Mouse (Mus musculus): ENCODE measurements around the gene Gna15.
A peak's percentile ranks its signal among the peaks of the same experiment; 100 is the strongest.

Gna15 gene

DNA sequence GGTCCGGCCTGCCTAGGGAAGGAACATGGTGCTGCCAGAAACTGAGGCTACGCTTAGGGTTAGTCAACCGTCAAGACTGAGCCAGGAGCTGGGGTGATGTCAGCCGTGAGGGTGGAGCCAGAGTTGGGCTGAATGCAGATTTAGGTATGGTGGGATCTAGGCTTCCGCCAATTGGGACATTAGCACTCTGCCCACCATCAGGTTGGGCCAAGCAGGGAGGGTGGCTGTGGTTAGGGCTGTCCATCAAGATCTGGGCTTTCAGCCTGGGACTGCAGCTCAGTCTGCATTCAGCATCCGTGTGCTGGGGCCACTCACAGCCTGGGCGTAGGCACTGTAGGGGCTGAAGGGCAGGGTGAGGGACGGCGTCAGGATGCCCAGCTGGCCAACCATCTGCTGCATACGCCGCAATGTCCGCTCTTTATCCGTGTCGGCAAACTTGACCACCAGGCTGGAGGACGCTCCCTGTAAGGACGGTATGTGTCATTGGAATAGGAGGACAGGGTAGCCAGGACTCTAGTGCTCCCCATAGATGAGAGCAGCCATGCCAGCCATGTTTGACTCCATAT is 56.3 kb downstream of the Gna15 start:
- no peak for DNase-seq (ENCODE audit: low spot score in 2 of 2)

GRCm38 (mm10) chr10:81466881-81467280 is 57.1 kb downstream of the Gna15 start:
- no peak for DNase-seq (ENCODE audit: low spot score in 2 of 2)

DNA sequence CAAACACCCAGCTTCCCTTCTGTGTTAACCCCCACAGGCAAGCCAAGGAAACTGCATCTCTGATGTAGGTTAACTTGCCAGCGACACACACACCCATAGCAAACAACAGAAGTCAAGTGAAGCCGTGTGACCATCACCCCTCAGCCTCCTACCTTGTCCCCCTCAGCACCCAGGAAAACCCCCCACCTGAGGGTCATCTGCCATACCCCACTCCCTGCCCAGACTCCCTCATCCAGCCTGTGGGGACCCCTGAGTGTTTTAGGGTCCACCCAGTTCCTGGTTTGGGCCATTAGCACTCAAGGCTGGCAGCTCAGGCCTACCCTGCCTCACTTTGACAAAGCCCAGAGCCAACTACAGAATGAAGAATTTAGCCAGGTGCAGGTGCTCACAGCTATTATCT is 58.0 kb downstream of the Gna15 start:
- peak in 1 of 2 experiments; percentile 53 for DNase-seq (ENCODE audit: low spot score in 2 of 2)

- DNase-seq (ENCODE audit: low spot score in 2 of 2), result peak in 1 of 2 experiments; percentile 59
These were observed 58.8 kb downstream of the Gna15 start for GRCm38 (mm10) chr10:81465265-81465645.

DNA sequence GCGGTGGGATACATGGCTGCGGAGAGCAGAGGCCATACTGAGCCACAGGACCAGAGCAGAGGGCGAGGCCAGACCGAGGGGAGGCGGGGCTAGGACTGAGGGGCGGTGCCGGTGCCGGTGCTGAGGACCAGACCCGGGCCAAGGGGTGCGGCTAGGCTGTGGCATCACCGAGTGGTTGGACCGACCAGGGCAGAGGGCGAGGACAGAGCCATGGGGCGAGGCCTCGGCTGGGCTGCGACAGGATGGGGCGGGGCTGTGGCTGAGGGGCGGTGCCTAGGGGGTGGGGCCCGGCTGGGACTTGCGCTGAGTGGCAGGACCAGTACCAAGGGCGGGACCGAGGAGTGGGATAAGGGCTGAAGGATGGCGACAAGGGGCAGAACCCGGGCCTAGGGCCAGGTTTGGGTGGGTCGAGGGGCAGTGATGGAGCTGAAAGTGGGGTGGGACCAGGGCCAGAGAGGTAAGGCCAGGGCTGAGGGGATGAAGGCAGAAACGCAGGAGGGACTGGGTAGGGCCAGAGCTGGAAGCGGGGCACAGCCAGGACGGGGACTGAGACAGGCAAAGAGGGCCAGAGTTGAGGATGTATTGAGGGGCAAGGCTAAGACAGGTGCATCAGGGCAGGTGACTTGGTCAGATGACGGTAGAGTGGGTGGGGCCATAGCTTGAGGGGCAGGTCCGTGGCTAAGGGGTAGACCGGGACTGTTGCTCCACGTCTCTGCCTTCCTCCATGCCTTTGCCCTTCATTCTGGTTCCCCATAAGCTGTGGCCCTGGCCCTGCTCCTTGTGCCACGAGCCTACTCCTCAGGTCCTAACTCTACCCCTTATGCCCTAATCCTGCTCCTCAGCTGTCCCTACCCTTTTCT is 59.4 kb downstream of the Gna15 start:
- peak in 1 of 2 experiments; percentile 67 for DNase-seq (ENCODE audit: low spot score in 2 of 2)

DNA sequence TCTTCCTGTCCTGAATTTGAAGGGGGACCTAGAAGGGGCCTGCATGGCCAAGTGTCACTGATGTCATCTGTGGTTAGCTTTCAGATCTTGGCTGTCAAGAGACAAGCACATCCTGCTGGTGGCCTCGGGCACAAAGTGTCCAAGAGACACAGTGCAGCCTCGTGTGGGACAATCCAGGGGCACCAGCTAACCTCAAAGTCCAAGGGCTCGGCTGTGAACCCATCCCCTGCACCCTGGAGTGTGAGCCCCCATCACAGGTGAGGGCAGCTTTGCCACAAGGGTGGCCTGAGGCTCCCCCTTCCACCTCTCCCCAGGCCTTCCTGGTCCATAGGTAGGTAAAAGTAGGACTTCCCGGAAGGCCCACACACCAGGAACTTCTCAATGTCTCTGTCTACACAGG is 60.5 kb downstream of the Gna15 start:
- no peak for DNase-seq (ENCODE audit: low spot score in 2 of 2)

GRCm38 (mm10) chr10:81462917-81463316 is 61.1 kb downstream of the Gna15 start:
- peak in 1 of 2 experiments; percentile 56 for DNase-seq (ENCODE audit: low spot score in 2 of 2)

DNA sequence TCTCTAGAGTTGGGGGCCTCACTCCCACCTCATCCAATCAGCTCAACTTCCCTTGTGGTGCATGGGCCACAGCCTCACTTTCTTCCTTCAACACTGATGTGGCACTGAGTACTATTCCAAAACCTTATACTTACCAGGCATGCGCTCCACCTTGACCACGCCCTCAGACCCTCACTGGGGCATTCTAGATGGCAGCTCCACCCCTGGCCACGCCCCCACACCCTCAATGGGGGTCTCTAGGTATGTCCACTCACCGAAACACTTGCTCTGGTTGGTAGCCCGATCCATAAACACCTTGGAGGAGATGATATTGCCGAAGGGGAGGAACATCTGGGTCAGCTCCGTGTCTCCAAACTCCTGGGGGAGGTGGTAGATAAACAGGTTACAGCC is 61.6 kb downstream of the Gna15 start:
- no peak for DNase-seq (ENCODE audit: low spot score in 2 of 2)

DNA sequence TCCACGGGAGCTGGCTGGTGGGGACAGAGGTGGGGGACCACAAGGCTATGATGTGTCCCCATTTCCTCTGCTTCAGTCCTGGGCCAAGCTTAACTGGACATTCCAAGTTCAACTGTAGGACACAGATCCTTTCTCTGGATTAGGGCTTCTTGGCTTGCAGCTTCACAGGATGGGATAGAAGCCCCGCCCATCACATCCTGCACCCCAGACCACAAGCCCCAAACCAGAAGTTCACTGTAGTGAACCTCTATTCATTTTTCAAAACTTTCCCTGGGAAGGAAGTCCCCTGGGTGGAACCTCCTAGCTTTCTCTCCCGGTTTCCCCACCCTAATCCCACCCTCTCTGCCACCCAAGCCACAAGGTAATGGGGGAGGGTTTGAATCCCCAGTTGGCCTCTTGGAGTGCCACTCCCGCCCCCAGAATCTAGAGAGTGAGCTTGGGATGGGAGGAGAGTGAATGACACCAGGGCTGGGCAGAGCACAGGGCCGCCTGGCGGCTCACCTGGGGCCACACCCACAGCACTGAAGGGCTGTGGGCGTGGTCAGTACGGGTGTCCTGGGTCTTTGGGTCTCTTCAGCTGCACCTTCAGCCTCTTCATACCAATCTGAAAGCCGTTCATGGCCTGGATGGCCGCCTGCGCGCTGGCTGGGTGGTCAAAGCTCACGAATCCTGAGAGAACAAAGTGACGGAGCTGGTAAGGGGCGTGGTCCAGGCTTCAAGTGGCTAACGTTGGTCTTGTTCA is 62.2 kb downstream of the Gna15 start:
- DNase-seq (ENCODE audit: low spot score in 2 of 2), result no peak

DNA sequence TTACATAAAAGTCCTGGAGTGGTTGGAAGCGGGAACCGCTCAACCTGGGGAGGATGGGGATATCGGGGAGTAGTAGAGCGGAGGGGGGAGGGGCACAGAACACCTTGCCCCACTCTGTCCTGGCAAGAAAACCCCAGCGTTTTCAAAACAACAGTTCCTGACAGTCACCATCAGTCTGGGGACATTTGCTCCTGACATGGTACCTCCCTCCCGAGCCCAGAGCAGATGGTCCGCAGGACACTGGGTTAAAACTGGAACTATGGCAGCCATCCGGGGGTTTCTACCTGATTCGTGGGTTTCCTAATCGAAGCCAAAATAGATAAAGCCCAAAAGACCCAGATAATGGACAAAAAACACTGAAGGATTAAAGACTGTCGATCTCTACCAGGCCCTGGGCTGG is 63.1 kb downstream of the Gna15 start:
- no peak for DNase-seq (ENCODE audit: low spot score in 2 of 2)

GRCm38 (mm10) chr10:81460471-81460870 is 63.6 kb downstream of the Gna15 start:
- DNase-seq (ENCODE audit: low spot score in 2 of 2), result no peak

DNA sequence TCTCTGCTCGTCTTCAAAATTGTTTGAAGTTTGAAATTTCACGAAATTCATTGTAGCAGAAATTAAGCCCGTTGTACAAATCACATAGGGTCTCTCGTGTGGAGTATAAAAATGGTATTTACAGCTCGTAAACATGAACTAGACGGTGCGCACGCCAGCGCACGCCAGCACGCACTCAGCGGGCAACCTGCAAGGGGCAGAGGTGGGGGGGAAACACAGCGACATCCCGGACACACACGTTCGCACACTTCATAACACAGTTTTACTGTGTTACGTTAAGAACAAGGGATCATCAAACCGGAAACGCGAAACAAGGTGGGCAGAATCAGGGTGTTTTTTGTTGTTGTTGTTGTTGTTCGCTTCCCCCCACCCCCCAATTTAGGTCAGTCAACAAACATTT is 64.6 kb downstream of the Gna15 start:
- no peak for DNase-seq (ENCODE audit: low spot score in 2 of 2)

- DNase-seq (ENCODE audit: low spot score in 2 of 2), result no peak
These were observed 65.8 kb downstream of the Gna15 start for GRCm38 (mm10) chr10:81458267-81458666.

DNA sequence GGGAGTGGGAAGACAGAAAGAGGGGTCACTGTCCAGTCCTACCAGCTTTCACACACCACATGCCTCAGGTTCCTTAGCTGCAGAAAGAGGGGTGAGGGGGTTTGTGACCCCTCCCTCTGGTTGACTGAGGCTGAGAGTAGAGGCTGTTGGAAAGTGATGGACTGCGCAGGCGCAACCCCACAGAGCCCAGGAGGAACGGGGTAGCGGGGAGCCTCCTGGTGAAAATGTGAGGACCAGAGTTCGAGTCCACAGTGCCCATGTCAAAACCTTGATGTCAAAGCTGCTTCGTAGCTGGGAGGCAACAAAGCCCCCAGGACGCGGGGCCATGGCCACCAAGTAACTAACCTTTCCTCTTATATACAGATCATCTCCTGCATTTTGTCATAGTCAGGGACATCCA is 66.4 kb downstream of the Gna15 start:
- no peak for DNase-seq (ENCODE audit: low spot score in 2 of 2)

GRCm38 (mm10) chr10:81456983-81457563 is 67.0 kb downstream of the Gna15 start:
- no peak for DNase-seq (ENCODE audit: low spot score in 2 of 2)

GRCm38 (mm10) chr10:81455181-81455895 is 68.7 kb downstream of the Gna15 start, which contains the start of gene Nfic:
TSS of gene Nfic (minus strand) at chr10:81455635.
- DNase-seq (ENCODE audit: low spot score in 2 of 2), result no peak

- no peak for DNase-seq (ENCODE audit: low spot score in 2 of 2)
These were observed 69.9 kb downstream of the Gna15 start for GRCm38 (mm10) chr10:81454106-81454505.

GRCm38 (mm10) chr10:81452947-81453288 is 71.1 kb downstream of the Gna15 start:
- peak in 1 of 2 experiments; percentile 58 for DNase-seq (ENCODE audit: low spot score in 2 of 2)

Measured in urinary bladder, postnatal 4 days (tissue).